Mouse (Mus musculus) layer of hippocampus, postnatal 14 days (tissue): Measurements from ENCODE around the gene Gm38100. TPM values are rescaled to one million over a fixed set of nuclear protein-coding genes. Genes with fewer than 3 reads are reported as not detected.

Experiments
- DNase-seq, 2 experiments: peaks; one replicate each; pipeline ENCODE4 v3.0.0; 2021 to 2022; ENCODE audit warnings: low spot score in 2 of 2, mixed read lengths in 1 of 2
- total RNA-seq, 2 experiments: library from RNA; stranded (reverse); gene quantifications; 2 replicates each; pipeline ENCODE4 v1.2.3; 2021

Gm38100 gene
- total RNA-seq, 2 experiments from 2014 or later = not detected

GRCm38 (mm10) chr1:175967004-175967745, 47.0 kb downstream of the Gm38100 start:
- peak in 1 of 2 experiments; percentile 31 for DNase-seq

DNA sequence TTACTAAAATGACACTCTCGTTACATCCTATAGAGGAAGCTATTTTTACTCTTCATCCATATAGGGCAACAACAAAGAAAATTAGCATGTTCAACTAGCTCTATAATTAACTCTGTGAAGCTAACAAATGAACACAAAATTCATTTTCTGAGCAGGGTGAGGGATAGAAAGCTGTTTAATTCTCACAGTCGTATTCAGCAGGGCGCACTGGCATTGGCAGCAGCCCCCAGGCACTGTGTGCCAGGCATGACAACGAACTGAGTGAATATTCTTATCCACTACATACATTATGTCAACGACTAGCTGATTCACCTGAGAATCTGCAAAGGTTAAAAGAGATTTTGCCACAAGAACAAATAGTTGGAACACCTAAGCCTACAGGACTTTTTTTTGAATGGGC, 50.6 kb downstream of the Gm38100 start:
- peak in 1 of 2 experiments; percentile 40 for DNase-seq

Other genes starting within 250 kb of the Gm38100 start
- 1 to 10 TPM; 2.1 to 4.8 TPM for gene Opn3, start 227.6 kb upstream of the Gm38100 start, total RNA-seq
- 1 to 10 TPM; 6.0 to 6.8 TPM for gene Chml, start 227.4 kb upstream of the Gm38100 start, total RNA-seq
- not detected for gene Wdr64, start 221.7 kb upstream of the Gm38100 start, total RNA-seq
- gene Exo1, start 39.7 kb upstream of the Gm38100 start, total RNA-seq = 1 to 10 TPM; 1.4 to 3.0 TPM
- gene Rbm8a2, start 58.8 kb downstream of the Gm38100 start, total RNA-seq = not detected